Mouse (Mus musculus): ENCODE measurements around the gene Prdx1. TPM values are rescaled to one million over a fixed set of nuclear protein-coding genes. Genes with fewer than 3 reads are reported as not detected.
"Not testable (repeated sequence)": the region's sequence is repeated elsewhere in the genome, so short reads cannot be mapped to it uniquely, and the experiment has no call there.

The Prdx1 gene
- polyA plus RNA-seq, 1 experiment from 2014 or later: 967 TPM

DNA sequence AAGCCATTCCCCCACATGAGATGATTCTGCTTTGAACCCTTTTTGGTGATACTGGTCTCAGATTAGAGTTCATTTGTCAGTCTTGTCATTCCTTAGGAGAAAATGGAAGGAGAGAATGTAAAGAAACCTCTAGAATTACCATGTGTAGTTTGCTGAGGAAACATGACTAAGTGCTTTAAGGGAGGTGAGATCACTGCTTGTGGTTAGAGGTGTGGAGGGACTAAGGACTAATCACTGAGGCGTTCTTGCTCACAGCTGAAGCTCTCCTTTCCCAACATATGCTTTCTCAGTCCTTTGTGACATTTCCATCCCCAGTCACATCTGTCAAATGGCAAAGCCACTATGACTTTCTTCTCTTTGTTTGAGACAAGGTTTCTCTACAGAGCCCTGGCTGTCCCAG lies 7.5 kb upstream of the Prdx1 start:
- H3K9me3 ChIP-seq: no peaks in the 10 kb centered on the region
- no peak overlapping the region for H3K4me3 ChIP-seq
- no peaks in the 10 kb centered on the region for H3K27me3 ChIP-seq (replicated peaks)
- H3K9ac ChIP-seq: no peak overlapping the region
- no peak for ATAC-seq (ENCODE audit: extremely low read depth, insufficient number of reproducible peaks, low FRiP score, low TSS enrichment)
- H3K36me3 ChIP-seq: no peaks in the 10 kb centered on the region
- H3K27ac ChIP-seq (replicated peaks): no peak overlapping the region
- WGBS: 67% methylated on average over 1 of the region's 1 CpGs
- peaks cover 4% of the 10 kb centered on the region for H3K4me1 ChIP-seq
- H3K4me2 ChIP-seq: no peak overlapping the region

DNA sequence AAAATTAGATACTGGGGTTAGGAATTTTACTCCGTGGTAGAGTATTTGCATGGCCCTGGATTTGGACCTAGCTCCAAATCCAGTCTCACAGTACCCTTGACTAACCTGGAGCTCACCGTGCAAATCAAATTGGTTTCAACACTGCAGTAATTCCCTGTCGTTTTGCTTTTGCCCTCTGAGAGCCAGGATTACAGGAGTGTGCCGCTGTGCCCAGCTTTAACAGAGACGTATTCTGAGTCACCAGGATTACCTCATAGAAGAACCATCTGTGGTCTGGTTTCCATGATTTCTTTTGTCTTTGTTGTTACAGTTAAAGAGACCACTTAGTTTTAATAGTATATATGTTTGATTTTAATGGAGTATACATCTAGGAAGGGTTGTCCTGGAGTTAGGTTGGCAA lies 6.2 kb upstream of the Prdx1 start:
- Histone ChIP-seq H3K27me3 (replicated peaks) (no peaks in the 10 kb centered on the region), H3K4me2 (no peak overlapping the region), H3K9ac (no peak overlapping the region), H3K4me1 (no peaks in the 10 kb centered on the region), H3K9me3 (no peaks in the 10 kb centered on the region), H3K27ac (replicated peaks) (no peak overlapping the region), H3K36me3 (no peaks in the 10 kb centered on the region), H3K4me3 (no peak overlapping the region)
- ATAC-seq (ENCODE audit: extremely low read depth, insufficient number of reproducible peaks, low FRiP score, low TSS enrichment): no peak
- WGBS: 59% methylated on average over 5 of the region's 5 CpGs

DNA sequence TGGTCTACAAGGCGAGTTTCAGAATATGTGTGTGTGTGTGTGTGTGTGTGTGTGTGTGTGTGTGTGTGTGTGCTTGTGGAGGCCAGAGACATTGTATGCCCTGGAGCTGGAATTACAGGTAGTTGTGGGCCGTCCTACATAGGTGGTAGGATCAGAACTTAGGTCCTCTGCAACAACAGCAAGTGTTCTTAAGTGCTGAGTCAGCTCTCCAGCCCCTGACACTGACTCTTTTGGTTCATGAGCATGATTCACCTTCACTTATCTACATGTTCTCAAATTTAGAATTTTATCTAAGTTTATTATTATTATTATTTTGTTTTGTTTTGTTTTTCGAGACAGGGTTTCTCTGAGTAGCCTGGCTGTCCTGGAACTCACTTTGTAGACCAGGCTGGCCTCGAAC lies 4.8 kb upstream of the Prdx1 start:
- H3K4me1 ChIP-seq; H3K27me3 ChIP-seq (replicated peaks); ATAC-seq (ENCODE audit: extremely low read depth, insufficient number of reproducible peaks, low FRiP score, low TSS enrichment); H3K36me3 ChIP-seq; H3K9ac ChIP-seq; H3K9me3 ChIP-seq; H3K4me2 ChIP-seq; H3K4me3 ChIP-seq; H3K27ac ChIP-seq (replicated peaks): not testable (repeated sequence)
- WGBS: 88% methylated on average over 4 of the region's 4 CpGs

DNA sequence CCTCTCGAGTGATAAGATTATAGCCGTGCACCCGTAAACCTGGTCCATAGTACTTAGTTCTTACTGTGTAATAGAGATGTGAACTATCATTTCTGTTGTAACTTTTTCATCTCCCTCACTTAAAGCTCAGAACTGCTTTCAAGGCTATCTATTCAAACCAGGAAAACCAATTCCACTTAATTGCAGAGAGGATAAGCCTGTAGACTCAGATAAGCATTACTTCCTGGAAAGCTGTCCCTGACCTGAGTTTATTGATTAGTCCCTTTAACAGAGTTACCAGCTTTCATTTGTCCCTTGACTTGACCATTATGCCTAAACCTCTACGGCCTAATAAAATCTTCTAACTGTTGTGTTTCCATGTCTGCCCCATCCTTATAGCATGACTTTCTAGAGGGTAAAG lies 1.4 kb upstream of the Prdx1 start:
- 55% methylated on average over 4 of the region's 4 CpGs for WGBS

DNA sequence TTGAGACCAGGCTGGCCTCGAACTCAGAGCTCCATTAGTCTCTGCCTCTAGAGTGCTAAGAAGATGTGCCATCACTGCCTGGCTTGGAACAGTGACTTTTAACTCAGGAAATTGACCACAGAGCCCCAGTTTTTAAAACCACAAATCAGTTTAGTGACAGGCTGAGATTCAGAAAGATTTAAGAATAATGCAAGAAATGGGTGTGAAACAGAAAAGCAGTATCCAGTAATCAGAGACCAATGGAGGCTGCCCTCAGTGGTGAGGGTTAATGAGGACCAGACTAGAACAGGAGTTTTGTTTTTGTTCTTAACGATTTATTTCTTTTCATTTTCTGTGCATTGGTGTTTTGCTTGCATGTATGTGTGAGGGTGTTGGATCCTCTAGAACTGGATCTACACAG lies 679 bp upstream of the Prdx1 start:
- no peak overlapping the region for H3K4me3 ChIP-seq
- H3K27me3 ChIP-seq (replicated peaks): no peaks in the 10 kb centered on the region
- H3K9me3 ChIP-seq: no peaks in the 10 kb centered on the region
- 69% methylated on average over 2 of the region's 2 CpGs for WGBS
- peak overlapping the region; percentile 99 for H3K27ac ChIP-seq (replicated peaks)
- H3K4me1 ChIP-seq: peaks cover 31% of the 10 kb centered on the region
- peaks cover 25% of the 10 kb centered on the region for H3K36me3 ChIP-seq
- no peak for ATAC-seq (ENCODE audit: extremely low read depth, insufficient number of reproducible peaks, low FRiP score, low TSS enrichment)
- H3K9ac ChIP-seq: peak overlapping the region; percentile 93; the same call in 1 of the 2 replicates
- H3K4me2 ChIP-seq: peak overlapping the region; percentile 91

More for the DNA sequence above, 1.4 kb upstream of the Prdx1 start:
- Histone ChIP-seq H3K27ac (replicated peaks) (no peak overlapping the region), H3K4me2 (no peak overlapping the region), H3K4me3 (no peak overlapping the region), H3K9ac (no peak overlapping the region), H3K27me3 (replicated peaks) (no peaks in the 10 kb centered on the region), H3K4me1 (peaks cover 30% of the 10 kb centered on the region), H3K9me3 (no peaks in the 10 kb centered on the region), H3K36me3 (peaks cover 18% of the 10 kb centered on the region)
- ATAC-seq (ENCODE audit: extremely low read depth, insufficient number of reproducible peaks, low FRiP score, low TSS enrichment): no peak

DNA sequence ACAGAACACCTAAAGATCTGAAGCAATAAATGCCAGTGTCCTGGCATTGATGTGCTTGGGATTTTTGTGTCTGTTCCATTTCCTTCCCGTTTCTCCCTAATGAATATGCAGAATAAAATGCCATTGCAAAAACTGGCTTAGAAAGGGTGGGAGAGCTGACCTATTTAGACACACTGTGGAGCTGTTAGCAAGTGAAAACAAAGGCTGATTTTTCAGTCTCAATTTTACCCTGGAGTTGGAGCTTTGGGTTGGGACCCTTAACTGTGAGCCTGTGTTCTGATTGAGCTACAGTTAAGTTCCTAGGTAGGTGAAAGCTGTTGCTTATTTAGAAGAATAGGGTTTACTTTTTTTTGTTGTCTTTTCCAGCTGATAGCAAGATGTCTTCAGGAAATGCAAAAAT lies 1.7 kb downstream of the Prdx1 start:
- ATAC-seq (ENCODE audit: extremely low read depth, insufficient number of reproducible peaks, low FRiP score, low TSS enrichment): no peak
- H3K4me2 ChIP-seq: peak overlapping the region; percentile 91
- no peaks in the 10 kb centered on the region for H3K27me3 ChIP-seq (replicated peaks)
- H3K4me3 ChIP-seq: peak overlapping the region; percentile 84
- peak overlapping the region; percentile 25; the same call in 1 of the 2 replicates for H3K27ac ChIP-seq (replicated peaks)
- peak overlapping the region; percentile 93 for H3K9ac ChIP-seq
- 41% methylated on average over 1 of the region's 1 CpGs for WGBS
- H3K4me1 ChIP-seq: peaks cover 31% of the 10 kb centered on the region
- no peaks in the 10 kb centered on the region for H3K9me3 ChIP-seq
- peaks cover 49% of the 10 kb centered on the region for H3K36me3 ChIP-seq

DNA sequence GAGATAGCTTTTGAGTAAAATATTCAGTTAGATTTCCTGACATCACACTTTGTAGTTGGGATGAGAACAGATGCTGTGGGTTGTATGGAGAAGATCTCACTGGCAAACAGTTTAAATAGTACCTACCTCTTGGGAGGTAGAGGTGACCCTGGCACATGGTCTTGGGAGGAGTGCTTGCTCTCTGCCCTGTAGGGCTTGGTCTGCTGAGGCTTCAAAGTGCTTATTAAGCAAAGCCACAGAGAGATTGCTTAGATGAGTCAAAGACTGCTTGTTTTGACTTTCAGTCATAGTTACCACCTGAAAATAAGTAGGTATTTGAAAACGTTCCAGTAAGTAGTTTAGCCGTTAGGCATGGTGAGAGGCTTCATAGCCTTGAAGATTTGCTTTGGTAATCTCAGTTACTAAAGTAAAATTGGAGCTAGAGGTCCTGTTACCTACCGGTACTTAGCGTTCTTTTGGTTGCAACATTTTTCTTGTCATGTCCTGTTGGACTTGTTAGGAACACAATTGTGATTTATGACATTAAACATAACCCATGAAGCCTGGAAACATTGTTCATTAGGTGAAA lies 4.0 kb downstream of the Prdx1 start:
- peaks cover 72% of the 10 kb centered on the region for H3K36me3 ChIP-seq
- ATAC-seq (ENCODE audit: extremely low read depth, insufficient number of reproducible peaks, low FRiP score, low TSS enrichment): no peak
- WGBS: 90% methylated on average over 4 of the region's 4 CpGs

DNA sequence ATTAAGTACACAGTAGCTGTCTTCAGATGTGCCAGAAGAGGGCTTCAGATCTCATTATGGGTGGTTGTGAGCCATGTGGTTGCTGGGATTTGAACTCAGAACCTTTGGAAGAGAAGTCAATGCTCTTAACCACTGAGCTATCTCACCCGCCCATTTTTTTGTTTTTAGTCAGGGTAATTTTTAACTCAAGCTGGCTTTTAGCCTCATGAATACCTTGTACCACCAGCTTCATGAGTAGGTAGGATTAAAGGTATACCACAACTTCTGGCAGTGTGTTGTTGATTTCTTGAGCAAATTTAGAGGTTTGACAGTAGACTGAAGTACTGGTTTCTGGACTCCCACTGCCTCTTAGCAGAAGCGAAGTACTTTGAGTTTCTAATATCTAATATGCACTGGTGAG lies 6.8 kb downstream of the Prdx1 start:
- no peaks in the 10 kb centered on the region for H3K27me3 ChIP-seq (replicated peaks)
- no peak overlapping the region for H3K27ac ChIP-seq (replicated peaks)
- H3K9ac ChIP-seq: no peak overlapping the region
- WGBS: 84% methylated on average over 2 of the region's 2 CpGs
- H3K36me3 ChIP-seq: peaks cover 98% of the 10 kb centered on the region
- ATAC-seq (ENCODE audit: extremely low read depth, insufficient number of reproducible peaks, low FRiP score, low TSS enrichment): no peak
- H3K9me3 ChIP-seq: no peaks in the 10 kb centered on the region
- no peak overlapping the region for H3K4me2 ChIP-seq
- no peak overlapping the region for H3K4me3 ChIP-seq
- peaks cover 16% of the 10 kb centered on the region for H3K4me1 ChIP-seq

More for the DNA sequence above, 4.0 kb downstream of the Prdx1 start:
- Histone ChIP-seq H3K4me1 (peaks cover 31% of the 10 kb centered on the region), H3K9ac (0 out of 2 replicates have a peak overlapping the region, but pooled peaks have one; percentile 11), H3K9me3 (no peaks in the 10 kb centered on the region), H3K4me3 (no peak overlapping the region), H3K27ac (replicated peaks) (no peak overlapping the region), H3K27me3 (replicated peaks) (no peaks in the 10 kb centered on the region), H3K4me2 (no peak overlapping the region)

DNA sequence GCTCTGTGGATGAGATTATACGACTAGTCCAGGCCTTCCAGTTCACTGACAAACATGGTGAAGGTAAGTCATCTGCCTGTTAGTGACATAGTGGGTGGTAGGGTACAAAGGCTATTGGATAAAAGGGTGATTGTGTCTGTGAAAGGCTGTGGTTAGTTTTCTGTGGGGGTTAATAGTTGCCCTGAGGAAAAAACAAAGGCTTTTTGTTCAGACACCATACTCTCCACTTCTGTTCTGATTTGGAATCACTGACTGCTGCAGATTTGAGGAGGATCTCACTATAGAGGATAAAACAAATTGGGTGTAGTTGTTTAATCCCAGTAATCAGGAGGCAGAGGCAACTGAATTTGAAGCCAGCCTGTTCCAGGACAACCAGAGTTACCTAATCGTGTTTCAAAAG lies 8.4 kb downstream of the Prdx1 start:
- H3K36me3 ChIP-seq: peaks cover 98% of the 10 kb centered on the region
- no peak overlapping the region for H3K9ac ChIP-seq
- no peak overlapping the region for H3K4me3 ChIP-seq
- H3K9me3 ChIP-seq: no peaks in the 10 kb centered on the region
- 84% methylated on average over 2 of the region's 2 CpGs for WGBS
- H3K4me2 ChIP-seq: no peak overlapping the region
- H3K27ac ChIP-seq (replicated peaks): no peak overlapping the region
- no peak for ATAC-seq (ENCODE audit: extremely low read depth, insufficient number of reproducible peaks, low FRiP score, low TSS enrichment)
- H3K4me1 ChIP-seq: peaks cover 13% of the 10 kb centered on the region
- H3K27me3 ChIP-seq (replicated peaks): no peaks in the 10 kb centered on the region

DNA sequence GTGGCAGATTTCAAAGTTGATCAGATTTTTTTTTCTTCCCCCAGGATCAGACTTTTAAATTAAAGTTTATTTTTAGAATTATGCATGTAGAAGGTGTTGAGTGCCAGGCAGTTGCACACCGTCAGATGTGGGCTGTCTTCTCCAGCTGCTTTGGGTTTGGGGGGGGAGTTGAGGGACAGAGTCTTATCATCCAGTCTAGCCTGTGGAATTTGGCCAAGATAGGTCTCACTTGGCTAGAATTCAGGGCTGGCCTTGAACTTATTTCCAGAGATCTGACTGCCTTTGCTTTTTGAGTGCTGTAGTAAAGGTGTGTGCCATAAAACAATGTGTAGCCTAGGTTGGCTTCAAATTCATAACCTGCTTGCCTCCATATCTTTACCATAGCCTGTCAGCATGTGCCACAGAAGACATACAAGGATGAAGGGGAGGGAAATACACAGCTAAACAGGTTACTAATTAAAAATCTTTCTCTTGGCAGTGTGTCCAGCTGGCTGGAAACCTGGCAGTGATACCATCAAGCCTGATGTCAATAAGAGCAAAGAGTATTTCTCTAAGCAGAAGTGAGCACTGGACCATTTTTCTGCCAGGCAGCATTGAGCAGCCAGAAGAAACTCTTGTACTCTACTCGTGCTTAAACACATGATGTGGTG lies 13.5 kb downstream of the Prdx1 start:
- WGBS: 19% methylated on average over 2 of the region's 2 CpGs

DNA sequence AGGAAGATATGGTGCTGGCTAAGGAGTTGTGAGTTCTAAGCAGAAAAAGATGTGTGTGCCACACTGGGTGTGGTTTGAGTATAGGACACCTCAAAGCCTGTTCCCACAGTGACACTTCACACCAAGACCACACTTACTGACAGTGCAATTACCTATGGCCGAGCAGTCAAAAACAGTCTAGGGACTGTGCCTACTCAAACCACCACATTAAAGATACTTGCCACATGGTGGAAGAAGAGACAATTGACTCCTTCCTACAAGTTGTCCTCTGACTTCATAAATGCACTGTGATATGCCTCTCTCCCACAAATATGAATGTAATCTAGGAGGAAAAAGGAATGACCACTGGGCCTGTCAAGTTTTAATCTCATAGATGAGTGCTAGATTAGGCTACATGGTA lies 15.6 kb downstream of the Prdx1 start:
- Histone ChIP-seq H3K36me3 (peaks cover 83% of the 10 kb centered on the region), H3K27ac (replicated peaks) (no peak overlapping the region), H3K4me3 (no peak overlapping the region), H3K9me3 (no peaks in the 10 kb centered on the region), H3K9ac (no peak overlapping the region), H3K4me2 (no peak overlapping the region), H3K4me1 (peaks cover 14% of the 10 kb centered on the region), H3K27me3 (replicated peaks) (no peaks in the 10 kb centered on the region)
- ATAC-seq (ENCODE audit: extremely low read depth, insufficient number of reproducible peaks, low FRiP score, low TSS enrichment): no peak
- 89% methylated on average over 1 of the region's 1 CpGs for WGBS

More for the DNA sequence above, 13.5 kb downstream of the Prdx1 start:
- Histone ChIP-seq H3K4me1 (peaks cover 14% of the 10 kb centered on the region), H3K36me3 (peaks cover 92% of the 10 kb centered on the region), H3K9me3 (no peaks in the 10 kb centered on the region), H3K4me3 (no peak overlapping the region), H3K27ac (replicated peaks) (0 out of 2 replicates have a peak overlapping the region, but pooled peaks have one; percentile 39), H3K9ac (0 out of 2 replicates have a peak overlapping the region, but pooled peaks have one; percentile 28), H3K4me2 (no peak overlapping the region), H3K27me3 (replicated peaks) (no peaks in the 10 kb centered on the region)
- no peak for ATAC-seq (ENCODE audit: extremely low read depth, insufficient number of reproducible peaks, low FRiP score, low TSS enrichment)

DNA sequence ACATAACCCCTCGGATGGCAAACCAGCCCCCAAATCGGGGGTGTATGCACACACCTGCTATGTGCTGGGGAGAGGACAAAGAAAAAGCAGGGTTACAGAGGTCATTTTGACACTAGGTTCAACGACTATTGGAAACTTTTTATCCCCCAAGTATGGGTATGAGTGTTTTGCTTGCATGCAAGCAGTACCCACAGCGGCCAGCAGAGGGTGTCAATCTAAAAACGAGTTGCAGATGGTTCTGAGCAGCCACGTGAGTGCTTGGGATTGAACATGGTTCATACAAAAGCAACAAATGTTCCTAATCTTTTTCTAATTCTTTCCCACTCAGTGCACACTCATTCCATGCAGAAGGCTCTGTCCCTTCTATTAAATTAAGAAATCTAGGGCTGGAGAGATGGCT lies 18.5 kb downstream of the Prdx1 start:
- Histone ChIP-seq H3K4me3 (no peak overlapping the region), H3K9me3 (no peaks in the 10 kb centered on the region), H3K27me3 (replicated peaks) (no peaks in the 10 kb centered on the region), H3K36me3 (peaks cover 56% of the 10 kb centered on the region), H3K27ac (replicated peaks) (no peak overlapping the region), H3K4me1 (peaks cover 11% of the 10 kb centered on the region), H3K4me2 (no peak overlapping the region), H3K9ac (no peak overlapping the region)
- 36% methylated on average over 6 of the region's 6 CpGs for WGBS
- no peak for ATAC-seq (ENCODE audit: extremely low read depth, insufficient number of reproducible peaks, low FRiP score, low TSS enrichment)

Measured in heart, embryonic 13.5 days (tissue).